Mouse (Mus musculus) MEL (cell line): ENCODE measurements at regions not wholly inside any gene's neighbourhood (a gene's known extent, or its start where the extent isn't known, plus 50 kb on each side); places are given as distances from the start of the nearest gene placed in this dataset.

Experiments used
- DNase-seq: peaks from one replicate; pipeline ENCODE4 v3.0.0; 2011; ENCODE audit warnings: low read depth, low spot score
- H3K27ac ChIP-seq: 2 replicates; pipeline ENCODE4 v1.5.1; 2012; ENCODE audit warnings: low read depth, mild to moderate bottlenecking, control low read depth, low read length, moderate library complexity; ENCODE audit not compliant: control insufficient read depth
- H3K27me3 ChIP-seq, 2 experiments: fragments of 150-350 bp in 1 of 2; sonication (generic) in 1 of 2; 2 replicates each; pipeline ENCODE4 v1.6.1; 2012; ENCODE audit warnings: low read length in 2 of 2, mild to moderate bottlenecking in 2 of 2, improper control_type of control experiment in 1 of 2, moderate library complexity in 1 of 2; ENCODE audit not compliant: insufficient read depth in 2 of 2, control insufficient read depth in 1 of 2
- H3K36me3 ChIP-seq, 2 experiments: 2 replicates each; pipeline ENCODE4 v1.6.1; 2012 to 2014; ENCODE audit warnings: low read length in 2 of 2, improper control_type of control experiment in 1 of 2, inconsistent platforms in 1 of 2, mild to moderate bottlenecking in 1 of 2; ENCODE audit not compliant: insufficient read depth in 2 of 2, control insufficient read depth in 1 of 2
- H3K4me1 ChIP-seq, 2 experiments: fragments of 150-350 bp in 1 of 2; sonication (generic) in 1 of 2; 2 replicates each; pipeline ENCODE4 v1.6.1; 2012; ENCODE audit warnings: low read length in 2 of 2, improper control_type of control experiment in 1 of 2, mild to moderate bottlenecking in 1 of 2; ENCODE audit not compliant: insufficient read depth in 2 of 2, control insufficient read depth in 1 of 2
- H3K4me3 ChIP-seq, 2 experiments: fragments of 150-350 bp in 1 of 2; sonication (generic) in 1 of 2; 2 replicates each; pipeline ENCODE4 v1.5.1; 2012; ENCODE audit warnings: low read depth in 2 of 2, low read length in 2 of 2, mild to moderate bottlenecking in 2 of 2, moderate library complexity in 2 of 2, control low read depth in 1 of 2, improper control_type of control experiment in 1 of 2; ENCODE audit not compliant: control insufficient read depth in 1 of 2, insufficient read depth in 1 of 2
- H3K79me2 ChIP-seq: 2 replicates; pipeline ENCODE4 v1.6.1; 2012; ENCODE audit warnings: mild to moderate bottlenecking, low read length, moderate library complexity; ENCODE audit not compliant: control insufficient read depth, poor library complexity, insufficient read depth
- H3K9ac ChIP-seq: 2 replicates; pipeline ENCODE4 v1.6.1; 2012; ENCODE audit warnings: low read depth, mild to moderate bottlenecking, control low read depth, low read length, moderate library complexity; ENCODE audit not compliant: control insufficient read depth, poor library complexity, severe bottlenecking
- H3K9me3 ChIP-seq: fragments of 150-350 bp; sonication (generic); replicated peaks from 2 replicates; pipeline ENCODE4 v1.6.1; 2012; ENCODE audit warnings: mild to moderate bottlenecking, low read length, improper control_type of control experiment, moderate library complexity; ENCODE audit not compliant: insufficient read depth
- BHLHE40 ChIP-seq: IDR thresholded peaks from 2 replicates; pipeline ENCODE4 v1.6.1; 2012; ENCODE audit warnings: low read depth, mild to moderate bottlenecking, inconsistent platforms, low read length, improper control_type of control experiment, borderline replicate concordance
- CHD1 ChIP-seq: IDR thresholded peaks from 2 replicates; pipeline ENCODE4 v1.6.1; 2012; ENCODE audit warnings: low read depth, mild to moderate bottlenecking, inconsistent platforms, low read length, improper control_type of control experiment
- CHD2 ChIP-seq: IDR thresholded peaks from 2 replicates; pipeline ENCODE4 v1.6.1; 2011; ENCODE audit warnings: low read length, improper control_type of control experiment
- CTCF ChIP-seq, 3 experiments: IDR thresholded peaks in 2 of 3; conservative IDR thresholded peaks in 1 of 3; 2 replicates each; pipeline ENCODE4 v1.5.1; 2011 to 2012; ENCODE audit warnings: low read length in 3 of 3, low read depth in 2 of 3, mild to moderate bottlenecking in 2 of 3, improper control_type of control experiment in 1 of 3, inconsistent platforms in 1 of 3, mixed read lengths in 1 of 3, moderate library complexity in 1 of 3; ENCODE audit not compliant: control insufficient read depth in 1 of 3, insufficient read depth in 1 of 3, poor library complexity in 1 of 3, severe bottlenecking in 1 of 3
- E2F4 ChIP-seq: IDR thresholded peaks from 2 replicates; pipeline ENCODE4 v1.6.1; 2011; ENCODE audit warnings: low read depth, low read length, improper control_type of control experiment, borderline replicate concordance
- ELF1 ChIP-seq: IDR thresholded peaks from 2 replicates; pipeline ENCODE4 v1.6.1; 2014; ENCODE audit warnings: low read depth, mild to moderate bottlenecking, inconsistent platforms, low read length, improper control_type of control experiment, moderate library complexity
- EP300 ChIP-seq, 2 experiments: IDR thresholded peaks; 2 replicates each; pipeline ENCODE4 v1.6.1; 2011; ENCODE audit warnings: improper control_type of control experiment in 2 of 2, low read length in 2 of 2, low read depth in 1 of 2, mild to moderate bottlenecking in 1 of 2
- ETS1 ChIP-seq: IDR thresholded peaks from 2 replicates; pipeline ENCODE4 v1.6.1; 2012; ENCODE audit warnings: low read depth, mild to moderate bottlenecking, inconsistent platforms, low read length, improper control_type of control experiment, moderate library complexity
- HCFC1 ChIP-seq: IDR thresholded peaks from 2 replicates; pipeline ENCODE4 v1.6.1; 2012; ENCODE audit warnings: low read depth, mild to moderate bottlenecking, inconsistent platforms, low read length, improper control_type of control experiment, moderate library complexity
- JUND ChIP-seq: IDR thresholded peaks from 2 replicates; pipeline ENCODE4 v1.6.1; 2011; ENCODE audit warnings: low read depth, mild to moderate bottlenecking, improper control_type of control experiment, low read length
- MAFK ChIP-seq: IDR thresholded peaks from 2 replicates; pipeline ENCODE4 v1.6.1; 2011; ENCODE audit warnings: low read depth, mild to moderate bottlenecking, low read length, improper control_type of control experiment, borderline replicate concordance
- MAX ChIP-seq: IDR thresholded peaks from 2 replicates; pipeline ENCODE4 v1.6.1; 2011; ENCODE audit warnings: low read length, improper control_type of control experiment
- MXI1 ChIP-seq: IDR thresholded peaks from 2 replicates; pipeline ENCODE4 v1.6.1; 2011; ENCODE audit warnings: mild to moderate bottlenecking, low read depth, low read length, improper control_type of control experiment
- MYB ChIP-seq: IDR thresholded peaks from 2 replicates; pipeline ENCODE4 v1.6.1; 2011; ENCODE audit warnings: mild to moderate bottlenecking, low read depth, low read length, improper control_type of control experiment
- NRF1 ChIP-seq: IDR thresholded peaks from 2 replicates; pipeline ENCODE4 v1.6.1; 2014; ENCODE audit warnings: low read depth, mild to moderate bottlenecking, inconsistent platforms, low read length, improper control_type of control experiment, moderate library complexity; ENCODE audit not compliant: poor library complexity, insufficient read depth, severe bottlenecking
- POLR2A ChIP-seq, 2 experiments: IDR thresholded peaks; 2 replicates each; pipeline ENCODE4 v1.6.1; 2011 to 2012; ENCODE audit warnings: low read length in 2 of 2, mild to moderate bottlenecking in 2 of 2, control low read depth in 1 of 2, improper control_type of control experiment in 1 of 2, low read depth in 1 of 2, moderate library complexity in 1 of 2; ENCODE audit not compliant: control insufficient read depth in 1 of 2, insufficient read depth in 1 of 2, poor library complexity in 1 of 2
- POLR2AphosphoS2 ChIP-seq: IDR thresholded peaks from 2 replicates; pipeline ENCODE4 v1.6.1; 2011; ENCODE audit warnings: low read length, improper control_type of control experiment
- RAD21 ChIP-seq: IDR thresholded peaks from 2 replicates; pipeline ENCODE4 v1.6.1; 2011; ENCODE audit warnings: mild to moderate bottlenecking, low read depth, low read length, improper control_type of control experiment
- RCOR1 ChIP-seq: IDR thresholded peaks from 2 replicates; pipeline ENCODE4 v1.6.1; 2012; ENCODE audit warnings: low read depth, mild to moderate bottlenecking, inconsistent platforms, low read length, improper control_type of control experiment
- TAL1 ChIP-seq: IDR thresholded peaks from 2 replicates; pipeline ENCODE4 v1.6.1; 2012; ENCODE audit warnings: mild to moderate bottlenecking, inconsistent platforms, low read length, moderate library complexity, mixed read lengths
- TCF12 ChIP-seq: IDR thresholded peaks from 2 replicates; pipeline ENCODE4 v1.6.1; 2014; ENCODE audit warnings: low read depth, mild to moderate bottlenecking, inconsistent platforms, low read length, improper control_type of control experiment, moderate library complexity
- USF2 ChIP-seq, 2 experiments: IDR thresholded peaks; 2 replicates each; pipeline ENCODE4 v1.6.1; 2011 to 2012; ENCODE audit warnings: improper control_type of control experiment in 2 of 2, low read length in 2 of 2, borderline replicate concordance in 1 of 2, inconsistent platforms in 1 of 2, low read depth in 1 of 2, mild to moderate bottlenecking in 1 of 2; ENCODE audit not compliant: insufficient read depth in 1 of 2
- ZC3H11A ChIP-seq: IDR thresholded peaks from 2 replicates; pipeline ENCODE4 v1.6.1; 2012; ENCODE audit warnings: low read depth, mild to moderate bottlenecking, inconsistent platforms, low read length, improper control_type of control experiment
- ZMIZ1 ChIP-seq: IDR thresholded peaks from 2 replicates; pipeline ENCODE4 v1.6.1; 2012; ENCODE audit warnings: low read depth, mild to moderate bottlenecking, inconsistent platforms, low read length, improper control_type of control experiment, moderate library complexity
- ZNF384 ChIP-seq: IDR thresholded peaks from 2 replicates; pipeline ENCODE4 v1.6.1; 2012; ENCODE audit warnings: low read depth, mild to moderate bottlenecking, inconsistent platforms, low read length, improper control_type of control experiment

DNA sequence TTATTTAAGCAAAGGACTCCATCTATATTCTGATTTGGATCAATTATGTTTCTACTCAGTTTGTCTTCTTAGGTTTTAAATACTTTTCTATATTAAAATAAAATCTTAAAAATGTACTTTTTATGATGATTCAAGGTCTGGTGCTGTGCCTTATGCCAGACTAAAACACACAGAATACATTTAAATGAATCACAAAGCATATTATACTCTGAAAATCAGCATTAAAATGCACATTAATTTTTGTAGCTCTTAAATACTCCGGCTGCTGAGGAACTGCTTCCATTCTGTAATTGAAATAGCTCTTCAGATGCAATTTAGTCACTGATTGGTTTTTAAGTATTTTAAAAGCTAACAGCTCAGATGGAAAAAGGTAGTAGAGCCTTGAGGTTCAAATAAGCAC is 387.6 kb downstream of the Sfmbt2 start:
- no peak for DNase-seq
- Histone ChIP-seq H3K4me1 (no peaks in the 10 kb centered on the region), H3K9me3 (no peaks in the 10 kb centered on the region), H3K36me3 (no peaks in the 10 kb centered on the region), H3K27me3 (no peaks in the 10 kb centered on the region), H3K79me2 (no peaks in the 10 kb centered on the region), H3K9ac (no peak overlapping the region), H3K4me3 (no peak overlapping the region), H3K27ac (no peak overlapping the region)
- no peak for TF ChIP-seq RCOR1
- no peak for TF ChIP-seq ZC3H11A
- no peak for TF ChIP-seq CTCF (IDR thresholded peaks at IDR 0.05 in 2 of 3, conservative IDR thresholded peaks at IDR 0.05 in 1 of 3; ENCODE audit: control insufficient read depth in 1 of 3, insufficient read depth in 1 of 3, low read depth in 2 of 3, low read length in 3 of 3, poor library complexity in 1 of 3, severe bottlenecking in 1 of 3)
- no peak for TF ChIP-seq ZMIZ1
- TF ChIP-seq TCF12, result no peak
- TF ChIP-seq MAX, result no peak
- no peak for TF ChIP-seq ETS1
- TF ChIP-seq BHLHE40, result no peak
- no peak for TF ChIP-seq CHD1
- TF ChIP-seq EP300 (IDR thresholded peaks at IDR 0.05; ENCODE audit: low read depth in 1 of 2, low read length in 2 of 2), result no peak
- no peak for TF ChIP-seq USF2 (IDR thresholded peaks at IDR 0.05; ENCODE audit: borderline replicate concordance in 1 of 2, insufficient read depth in 1 of 2, low read depth in 1 of 2, low read length in 2 of 2)
- TF ChIP-seq MXI1, result no peak
- TF ChIP-seq RAD21, result no peak
- TF ChIP-seq ELF1, result no peak
- no peak for TF ChIP-seq POLR2A (IDR thresholded peaks at IDR 0.05; ENCODE audit: control insufficient read depth in 1 of 2, insufficient read depth in 1 of 2, low read depth in 1 of 2, low read length in 2 of 2, poor library complexity in 1 of 2)
- no peak for TF ChIP-seq ZNF384

DNA sequence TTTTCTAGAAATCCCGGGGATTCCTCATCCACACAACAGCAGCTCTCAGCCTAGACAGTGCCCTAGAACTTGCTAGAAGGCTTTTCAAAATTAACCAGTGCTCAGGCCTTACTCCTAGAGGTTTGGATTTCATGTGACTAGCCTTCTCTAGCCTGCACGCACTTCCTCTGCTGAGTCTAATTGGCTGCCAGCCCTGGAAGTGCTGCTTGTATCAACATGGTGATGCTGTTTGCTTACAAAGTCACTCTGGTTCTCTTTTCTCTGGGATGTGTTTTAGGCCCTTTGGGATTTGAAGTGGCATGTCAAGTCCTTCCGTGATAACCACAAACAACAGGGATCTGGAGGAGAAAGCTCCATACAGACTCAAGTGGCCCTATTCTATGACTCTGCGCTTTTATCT is 391.9 kb downstream of the Sfmbt2 start:
- Histone ChIP-seq H3K9ac (no peak overlapping the region), H3K79me2 (no peaks in the 10 kb centered on the region), H3K27me3 (no peaks in the 10 kb centered on the region), H3K4me3 (no peak overlapping the region), H3K36me3 (no peaks in the 10 kb centered on the region), H3K27ac (no peak overlapping the region), H3K9me3 (no peaks in the 10 kb centered on the region), H3K4me1 (no peaks in the 10 kb centered on the region)
- TF ChIP-seq TAL1 (no peak), POLR2AphosphoS2 (no peak), MXI1 (no peak), ZNF384 (no peak), JUND (no peak), POLR2A (IDR thresholded peaks at IDR 0.05; ENCODE audit: control insufficient read depth in 1 of 2, insufficient read depth in 1 of 2, low read depth in 1 of 2, low read length in 2 of 2, poor library complexity in 1 of 2) (no peak), CHD2 (no peak), E2F4 (no peak), TCF12 (no peak), ZC3H11A (no peak), MAFK (no peak), HCFC1 (no peak), BHLHE40 (no peak), NRF1 (no peak), EP300 (IDR thresholded peaks at IDR 0.05; ENCODE audit: low read depth in 1 of 2, low read length in 2 of 2) (no peak), MYB (no peak)
- no peak for DNase-seq
